Mouse (Mus musculus): ENCODE results near the gene Slc35f4.

- no peak for TF ChIP-seq ZNF384 (IDR thresholded peaks at IDR 0.05; ENCODE audit: low read depth, low read length)
- no peak for TF ChIP-seq MAFK (IDR thresholded peaks at IDR 0.05; ENCODE audit: insufficient read depth, low read depth, low read length)
- TF ChIP-seq CHD2 (IDR thresholded peaks at IDR 0.05; ENCODE audit: low read depth, low read length), result no peak
- no peak for TF ChIP-seq ZC3H11A (IDR thresholded peaks at IDR 0.05; ENCODE audit: borderline replicate concordance, low read depth, low read length)
Measured at GRCm38 (mm10) chr14:49275376-49275775, 250.5 kb downstream of the Slc35f4 start.

Measured in ES-E14 (cell line).